Mouse (Mus musculus) liver, adult 10 weeks (tissue): ENCODE measurements around the gene Catsperg2. TPM values are rescaled to one million over a fixed set of nuclear protein-coding genes. Genes with fewer than 3 reads are reported as not detected.

ENCODE experiments used
- polyA plus RNA-seq: library from polyadenylated mRNA; stranded (reverse); fragments of 350-450 nt; fragmentation: Illumina TruSeq; extraction: RNeasy Lipid Tissue Mini Kit (QIAGEN cat#74804); gene quantifications from one replicate; pipeline ENCODE4 v1.2.3, GENCODE M21; 2014; ENCODE audit warnings: low read depth, low replicate concordance

Catsperg2 gene
- not detected for polyA plus RNA-seq

DNA sequence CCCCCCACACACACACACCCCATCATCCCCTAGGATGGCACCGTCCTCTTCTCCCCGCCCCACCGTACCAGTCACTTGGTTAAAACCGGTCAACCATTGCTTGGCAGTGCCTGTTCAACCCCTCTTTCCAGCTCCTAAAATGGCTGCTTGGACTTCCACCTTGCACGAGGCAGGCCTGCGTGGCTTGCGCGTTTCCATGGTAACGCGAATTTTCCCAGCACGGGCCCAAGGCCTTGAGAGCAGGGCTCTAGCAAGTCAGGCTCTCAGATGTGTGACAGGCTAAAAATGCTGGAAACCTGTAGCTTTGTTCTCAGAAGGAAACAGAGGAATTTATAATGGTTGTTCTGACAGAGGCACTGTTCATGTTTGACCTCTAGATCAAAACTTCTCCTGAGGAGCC is at the start of gene Catsperg2:
Gene Catsperg2 (minus strand): TSS at position 173 of the 400 bp plus-strand sequence.

DNA sequence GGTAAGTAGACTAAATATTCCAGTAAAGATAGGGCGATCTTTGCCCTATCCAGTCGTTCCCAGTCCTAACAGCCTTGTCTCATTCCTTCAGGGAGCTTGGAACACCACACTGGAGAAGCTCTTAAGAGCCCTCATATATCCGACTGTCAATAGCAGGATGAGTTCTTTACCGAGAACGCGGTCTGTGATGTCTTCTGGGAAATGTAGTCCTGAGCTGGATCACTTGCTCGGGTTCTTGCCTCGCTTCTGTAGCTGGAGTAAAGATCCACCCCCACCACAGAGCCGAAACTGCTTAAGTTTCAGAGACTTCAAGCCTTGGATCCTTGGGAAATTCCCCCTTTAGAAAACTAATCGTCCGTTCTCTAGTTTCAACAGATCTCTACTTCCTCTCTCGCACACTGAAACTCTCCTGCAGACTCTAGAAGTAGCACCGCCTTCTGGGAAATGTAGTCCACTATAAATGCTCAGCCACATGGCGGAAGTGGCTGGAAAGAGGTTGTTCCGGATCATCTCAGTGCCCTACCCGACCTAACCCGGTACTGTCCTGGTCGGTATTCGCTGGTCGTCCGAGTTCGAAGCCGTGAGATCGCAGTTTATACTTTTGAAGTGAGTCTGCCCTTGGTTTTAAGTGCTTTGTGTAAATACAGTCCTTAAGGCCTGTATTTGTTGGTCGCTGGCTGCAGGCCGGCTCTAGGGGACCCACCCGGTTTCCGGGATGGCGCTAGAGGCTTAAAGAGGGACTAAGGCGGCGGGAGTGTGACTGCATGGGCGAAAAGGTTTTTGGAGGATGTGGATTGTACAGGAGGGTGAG is 41.5 kb upstream of the Catsperg2 start, which contains the start of gene Zfp84:
Gene Zfp84 (plus strand): TSS at position 463 of the 811 bp plus-strand sequence.

Other genes with a start within 250 kb of the Catsperg2 start
- gene Sipa1l3, start 208.4 kb downstream of the Catsperg2 start, polyA plus RNA-seq: 1.5 TPM
- gene Zfp84, start 41.5 kb upstream of the Catsperg2 start, polyA plus RNA-seq: 3.2 TPM
- 1.1 TPM for gene Zfp30, start 57.0 kb upstream of the Catsperg2 start, polyA plus RNA-seq
- 5.5 TPM for gene Zfp790, start 89.1 kb upstream of the Catsperg2 start, polyA plus RNA-seq
- gene Zfp940, start 126.6 kb upstream of the Catsperg2 start, polyA plus RNA-seq: 2.9 TPM
- gene Zfp420, start 132.9 kb upstream of the Catsperg2 start, polyA plus RNA-seq: 6.8 TPM
- gene Zfp27, start 179.5 kb upstream of the Catsperg2 start, polyA plus RNA-seq: 2.3 TPM
- gene Zfp383, start 181.2 kb upstream of the Catsperg2 start, polyA plus RNA-seq: 5.3 TPM
- 3.9 TPM for gene Zfp74, start 227.1 kb upstream of the Catsperg2 start, polyA plus RNA-seq